Mouse (Mus musculus): ENCODE results near the gene Slc17a5. TPM values are rescaled to one million over a fixed set of nuclear protein-coding genes. Genes with fewer than 3 reads are reported as not detected.

Gene Slc17a5
- 10 to 100 TPM; 21.1 to 21.7 TPM for total RNA-seq (2021)

DNA sequence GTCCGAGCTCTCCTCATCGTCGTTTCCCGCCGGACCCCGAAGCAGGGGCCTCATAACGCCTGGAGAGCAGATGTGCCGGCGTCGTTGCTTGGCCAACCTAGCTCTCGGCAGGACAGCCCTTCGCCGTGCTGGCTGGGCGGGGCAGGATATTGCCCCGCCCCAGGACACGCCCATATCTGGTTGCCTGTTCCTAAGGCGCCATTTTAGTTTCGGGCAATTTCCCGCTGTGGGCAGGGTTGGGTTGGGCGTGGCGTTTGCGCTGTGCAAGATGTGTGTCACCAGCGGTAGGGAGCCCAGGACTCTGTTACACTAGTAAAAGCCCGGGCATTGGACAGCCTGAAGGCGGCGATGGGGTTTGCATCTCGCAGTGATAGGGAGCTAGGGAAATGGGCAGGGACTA is at the start of gene Slc17a5:
TSS of gene Slc17a5 (minus strand) at position 128 of the 400 bp plus-strand sequence.
- peak; percentile 88 to 89 for DNase-seq

DNA sequence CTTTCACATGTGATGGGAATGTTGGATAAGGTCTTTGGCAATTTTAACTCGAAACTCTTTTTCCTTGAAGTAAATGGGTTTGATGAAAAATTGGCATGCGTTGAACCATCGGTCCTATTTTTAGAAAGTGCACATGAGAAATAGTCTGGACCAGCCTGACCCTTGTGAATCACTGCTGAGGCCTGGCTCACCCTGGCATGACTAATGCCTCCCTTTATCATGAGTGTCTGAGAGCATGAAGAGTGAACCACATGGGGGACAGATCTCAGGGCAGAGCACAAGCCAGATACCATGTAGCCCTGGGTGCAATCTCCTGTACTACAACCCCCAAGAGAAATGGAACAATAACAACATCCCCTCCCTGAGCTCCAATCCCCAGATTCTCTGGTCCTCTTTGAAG is 46.1 kb upstream of the Slc17a5 start:
- DNase-seq = no peak

DNA sequence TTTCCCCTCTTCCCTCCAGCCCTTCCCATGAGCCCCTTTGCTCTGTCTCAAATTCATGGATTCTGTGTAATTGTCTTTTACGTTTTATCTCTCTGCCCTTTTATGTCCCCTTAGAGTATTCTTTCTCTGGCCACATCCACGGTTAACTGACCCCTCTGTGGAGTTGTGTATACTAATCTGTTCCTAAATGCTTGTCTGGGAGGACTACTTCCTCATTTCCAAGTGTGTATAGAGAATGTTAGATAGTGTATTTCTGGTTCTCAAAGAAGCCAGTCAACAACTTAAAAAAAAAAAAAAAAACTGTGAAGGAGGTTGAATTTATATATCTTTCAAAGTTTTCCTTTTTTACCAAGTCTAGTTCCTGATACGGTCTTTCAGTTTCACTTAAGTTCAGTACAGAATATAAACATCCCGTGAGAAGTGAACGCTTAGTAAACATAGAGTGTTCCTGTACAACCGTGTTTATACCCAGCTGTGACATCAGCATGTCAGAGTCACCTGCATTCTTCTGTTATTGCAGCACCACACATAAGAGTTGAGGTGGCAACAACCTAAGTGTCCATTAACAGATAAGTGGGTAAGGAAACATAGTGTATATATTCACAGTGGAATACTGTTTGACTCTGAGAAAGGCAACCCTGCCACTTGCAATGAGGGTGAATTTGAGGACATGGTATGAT is 44.1 kb upstream of the Slc17a5 start:
- no peak for DNase-seq

DNA sequence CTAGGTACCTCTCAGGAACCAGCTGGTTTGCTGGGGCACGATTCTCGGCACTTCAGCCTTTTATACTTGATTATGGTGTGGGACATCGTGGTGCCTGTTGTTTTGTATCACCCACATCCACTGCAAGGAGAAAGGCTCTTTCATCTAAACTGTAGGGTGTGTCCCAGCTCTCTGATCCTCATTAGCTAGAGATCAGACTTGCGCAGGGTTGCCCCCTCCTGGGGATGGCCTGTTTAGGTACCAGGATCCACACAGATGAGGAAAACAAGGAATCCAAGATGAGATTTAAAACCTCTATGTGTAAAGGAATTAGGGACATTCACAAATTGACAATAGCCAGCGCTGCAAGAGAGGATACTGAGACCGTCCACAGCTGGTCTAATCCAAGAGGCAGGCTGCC is 42.1 kb upstream of the Slc17a5 start:
- DNase-seq = no peak

DNA sequence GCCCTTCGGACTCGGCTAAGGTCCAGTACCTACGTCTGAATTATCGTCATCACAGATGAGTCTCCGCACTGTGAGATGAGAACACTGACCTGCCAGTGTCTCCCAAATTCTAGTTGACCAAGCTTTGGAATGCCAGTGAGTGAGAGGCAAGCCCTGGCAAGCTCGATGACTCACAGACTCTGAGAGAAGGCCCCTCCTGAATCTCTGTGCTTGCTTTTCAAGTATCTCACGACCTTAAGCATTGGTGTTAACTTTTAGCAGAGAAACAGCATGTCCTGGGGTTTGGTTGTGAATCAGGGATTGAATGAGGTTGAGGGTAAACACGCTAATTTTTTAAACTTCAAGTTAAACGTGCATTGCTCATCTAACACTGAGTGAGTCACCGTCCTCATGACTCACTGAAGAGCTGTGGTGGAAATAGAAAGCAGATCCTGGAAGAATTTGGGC is 35.5 kb upstream of the Slc17a5 start:
- DNase-seq = no peak

DNA sequence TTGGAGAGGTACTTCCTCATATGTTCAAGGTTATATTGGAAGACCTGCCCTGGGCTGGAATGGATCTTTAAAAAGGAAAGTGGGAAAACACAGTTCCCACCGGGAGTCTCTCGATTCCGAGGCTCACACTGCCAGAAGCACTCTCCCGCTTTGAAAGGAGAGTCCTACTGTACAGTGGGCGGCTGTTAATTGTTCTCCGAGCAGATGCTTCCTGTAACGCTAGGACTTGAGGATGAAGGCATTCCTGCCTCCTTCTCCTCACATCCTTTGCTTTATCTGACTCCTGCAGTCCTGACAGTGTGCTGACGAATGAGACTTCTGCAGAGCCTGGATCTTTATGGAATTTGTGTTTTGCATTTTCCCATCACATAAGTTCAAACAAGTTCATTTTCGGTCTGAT is 31.4 kb upstream of the Slc17a5 start:
- no peak for DNase-seq

DNA sequence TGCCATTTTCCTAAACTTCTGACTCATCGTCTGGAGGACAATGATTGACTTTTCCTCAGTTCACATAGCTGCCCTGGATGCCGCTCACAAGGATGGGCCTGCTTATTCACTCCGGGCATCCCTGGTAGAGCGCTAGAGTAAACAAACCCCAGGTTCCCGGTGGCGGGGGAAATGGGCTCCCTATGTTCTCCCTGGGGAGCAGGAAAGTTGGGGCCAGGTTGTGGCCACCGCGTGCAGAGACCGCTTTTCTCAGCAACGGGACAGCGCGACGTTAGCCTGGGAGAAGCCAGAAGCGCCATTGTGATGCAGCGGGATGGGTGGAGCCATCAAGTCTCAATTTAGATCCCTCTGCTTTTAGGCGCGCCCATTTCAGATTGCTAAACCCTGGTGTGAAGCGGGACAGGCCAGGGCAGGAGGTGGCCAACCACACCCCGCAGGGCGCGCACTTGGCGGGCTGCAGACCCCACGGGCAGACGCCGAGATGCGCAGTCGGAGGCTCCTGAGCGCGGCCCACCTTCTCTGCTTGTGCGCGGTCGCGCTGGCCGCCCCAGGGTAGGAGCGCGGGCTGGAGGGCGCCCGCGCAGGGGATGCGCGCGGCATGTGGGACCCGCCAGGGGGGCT is 27.7 kb upstream of the Slc17a5 start, which contains the start of gene Cd109:
TSS of gene Cd109 (plus strand) at position 146 of the 621 bp plus-strand sequence.
- peak; percentile 18 to 22 for DNase-seq

DNA sequence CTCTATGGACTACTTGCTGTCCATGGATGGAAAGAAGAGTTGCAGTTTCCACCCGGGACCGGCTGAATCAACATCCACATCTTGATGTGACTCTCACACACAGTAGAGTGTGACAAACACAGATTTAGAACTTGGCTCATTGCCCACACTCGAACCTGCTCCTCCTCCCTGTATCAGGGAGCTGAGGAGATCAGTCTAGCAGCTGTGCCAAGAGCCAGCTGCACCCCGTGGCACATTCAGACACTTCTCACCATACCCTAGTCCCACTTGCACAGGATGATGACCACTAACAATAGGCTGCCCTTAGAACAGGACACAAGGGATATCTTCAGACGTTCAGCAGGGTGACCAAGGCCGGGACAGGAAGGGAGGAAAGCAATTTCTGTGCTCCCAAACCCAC is 26.4 kb upstream of the Slc17a5 start:
- no peak for DNase-seq

DNA sequence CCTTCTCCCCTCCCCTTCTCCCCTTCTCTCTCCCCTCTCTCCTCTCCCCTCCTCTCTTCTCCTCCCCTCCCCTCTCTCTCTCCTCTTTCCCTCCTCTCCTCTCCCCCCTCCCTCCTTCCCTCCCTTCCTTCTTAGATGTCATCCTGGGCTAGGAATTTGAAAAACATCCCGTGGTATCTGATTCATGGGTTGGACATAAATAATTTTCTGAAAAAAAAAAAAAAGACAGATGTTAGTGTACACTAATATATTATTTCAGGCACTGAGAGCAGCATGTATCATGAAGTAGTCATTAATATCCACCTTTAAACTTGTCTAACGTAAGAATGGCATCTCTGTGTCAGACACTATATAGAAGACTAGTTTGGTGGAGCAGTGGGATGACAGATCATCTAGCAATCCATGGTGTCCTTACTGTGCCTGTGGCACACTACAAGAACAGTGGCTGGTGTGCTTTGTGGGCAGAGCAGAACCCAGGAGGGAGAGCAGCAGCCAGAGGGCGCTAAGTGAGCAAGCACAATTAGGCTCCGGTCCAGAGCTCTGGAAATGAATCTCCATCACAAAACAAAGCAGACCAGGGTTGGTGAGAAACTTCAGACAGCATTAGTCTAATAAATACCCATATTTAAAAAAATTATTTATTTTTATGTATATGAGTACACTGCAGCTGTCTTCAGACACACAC is 13.3 kb upstream of the Slc17a5 start:
- no peak for DNase-seq

DNA sequence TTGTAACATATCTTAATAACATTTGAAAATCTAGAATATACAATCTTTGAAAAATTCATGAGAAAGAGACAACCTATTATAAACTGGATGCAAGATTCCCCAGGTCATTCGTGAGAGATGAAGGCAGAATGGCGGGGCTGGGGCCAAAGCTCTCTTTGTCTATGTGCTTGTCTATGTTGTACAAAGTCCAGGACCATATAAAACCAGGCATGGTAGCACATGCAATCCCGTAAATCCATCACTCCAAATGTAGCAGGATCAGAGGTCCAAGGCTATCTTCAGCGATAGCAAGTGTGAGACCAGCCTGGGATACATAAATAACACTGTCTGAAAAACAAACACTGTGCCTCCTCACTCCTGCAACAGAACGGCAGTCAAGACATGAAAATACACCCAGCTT is 12.1 kb upstream of the Slc17a5 start:
- DNase-seq = no peak

DNA sequence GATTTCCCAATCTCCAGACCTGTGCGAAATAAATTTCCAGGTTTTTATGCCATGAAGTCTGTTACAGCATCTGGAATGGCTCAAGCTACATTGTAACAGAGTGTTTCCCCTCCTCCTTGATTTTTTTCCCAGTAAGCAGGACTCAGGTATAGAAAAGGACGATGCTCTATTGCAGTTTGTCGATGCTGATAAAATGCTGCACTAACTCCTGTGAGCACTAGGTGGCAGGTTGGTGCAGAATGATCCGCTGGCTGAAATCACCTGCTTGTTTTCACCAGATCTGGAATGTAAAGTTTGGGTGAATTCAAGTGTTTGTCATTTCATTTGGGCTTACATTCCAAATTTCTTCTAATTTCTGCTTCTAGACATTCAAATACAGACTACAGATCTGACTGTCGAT is 9.0 kb upstream of the Slc17a5 start:
- peak in 1 of 2 experiments; percentile 31 for DNase-seq

DNA sequence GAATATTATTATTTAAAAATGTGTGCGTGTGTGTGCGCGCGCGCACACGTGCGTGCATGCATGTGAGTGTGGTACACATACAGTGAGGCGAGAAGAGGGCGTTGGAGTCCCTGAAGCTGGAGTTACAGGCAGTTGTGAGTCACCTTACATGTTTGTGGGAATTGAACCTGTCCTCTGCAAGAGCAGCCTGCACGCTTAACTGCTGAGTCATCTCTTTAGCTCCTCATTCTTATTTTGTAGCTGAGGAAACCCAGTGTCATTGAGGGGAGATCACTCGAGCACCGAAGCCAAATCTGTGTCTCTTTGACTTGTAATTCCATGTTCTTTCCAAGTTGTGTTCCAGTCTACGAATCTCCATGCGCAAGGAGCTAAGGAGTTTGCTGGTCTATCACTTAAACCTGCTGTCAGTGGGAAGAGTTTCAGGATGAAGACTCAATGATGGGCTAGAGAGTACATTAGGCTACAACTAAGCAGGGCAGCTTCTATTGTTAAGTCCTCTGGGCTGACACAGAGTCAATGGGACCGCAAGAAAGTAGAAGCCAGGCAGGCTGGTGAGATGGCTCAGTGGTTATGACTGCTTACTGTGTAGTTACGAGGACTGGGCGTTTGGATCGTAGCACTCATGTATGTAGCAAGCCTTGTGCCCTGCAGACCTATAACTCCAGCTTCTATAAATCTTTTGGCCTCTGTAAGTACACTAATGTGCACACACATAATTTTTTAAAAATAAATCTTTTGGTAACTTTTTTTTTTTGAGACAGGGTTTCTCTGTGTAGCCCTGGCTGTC is 8.1 kb upstream of the Slc17a5 start:
- DNase-seq = no peak

DNA sequence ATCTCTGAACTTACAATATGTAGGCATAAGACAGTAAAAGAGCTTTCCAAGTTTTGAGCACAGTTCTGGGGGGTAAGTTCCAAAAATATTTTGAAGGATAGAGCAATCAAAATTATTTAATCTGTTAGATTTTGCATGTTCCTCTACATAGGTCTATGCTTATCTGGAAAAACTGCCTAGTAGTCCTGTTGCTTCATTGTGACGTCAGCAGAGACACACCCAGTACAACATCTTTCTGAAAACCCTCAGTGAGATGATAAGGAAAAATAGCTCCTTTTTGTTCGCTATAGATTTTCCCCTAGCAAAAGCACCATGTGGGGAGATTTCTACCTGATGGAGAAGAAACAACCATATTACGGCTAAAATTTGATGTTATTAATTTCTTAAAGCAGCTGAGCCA is 7.4 kb upstream of the Slc17a5 start:
- DNase-seq = no peak

DNA sequence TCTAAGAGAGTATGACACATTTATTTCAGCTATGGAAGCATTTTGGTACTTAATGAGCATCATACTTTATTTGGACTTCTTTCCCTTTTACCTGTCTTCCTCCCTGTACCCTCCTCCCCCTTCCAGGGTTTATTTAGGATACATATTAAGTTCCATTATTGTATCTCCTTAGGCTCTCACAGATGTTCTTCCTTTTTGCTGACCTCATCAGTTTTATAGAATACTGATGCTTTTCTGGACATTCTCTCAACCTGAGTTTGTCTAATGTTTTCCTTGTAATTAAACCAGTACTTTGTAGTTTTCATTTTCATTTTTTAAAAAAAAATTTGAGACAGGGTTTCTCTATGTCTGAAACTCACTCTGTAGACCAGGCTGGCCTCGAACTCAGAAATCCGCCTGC is 2.6 kb upstream of the Slc17a5 start:
- no peak for DNase-seq

DNA sequence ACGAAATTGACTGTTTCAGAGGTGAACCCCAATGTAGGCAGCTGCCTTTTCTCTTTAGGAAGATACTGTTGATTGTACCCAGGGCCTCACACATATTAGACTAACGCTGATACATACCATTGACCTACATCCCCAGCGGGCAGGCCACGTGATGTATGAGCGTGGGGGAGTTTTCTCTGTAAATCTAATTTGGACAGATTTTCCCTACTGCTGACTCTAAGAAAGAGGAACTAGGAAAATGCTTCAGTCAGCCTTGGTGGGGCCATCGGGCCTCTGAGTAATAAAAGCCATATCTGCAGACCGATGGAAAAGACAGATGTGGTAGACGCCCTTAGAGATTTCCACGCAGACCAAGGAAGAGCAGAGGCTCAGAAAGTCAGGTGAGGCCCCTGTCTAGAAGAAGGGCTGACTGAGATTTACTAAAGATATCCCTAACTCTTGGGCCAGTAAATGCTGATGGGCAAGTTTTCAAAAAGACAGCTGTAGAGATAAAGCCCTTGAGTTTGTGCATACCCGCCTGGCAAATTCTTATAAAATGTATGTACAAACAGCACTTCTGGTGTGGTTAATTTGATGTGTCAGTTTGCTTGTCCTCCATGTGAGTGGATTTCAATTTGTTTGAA is 681 bp upstream of the Slc17a5 start:
- no peak for DNase-seq

DNA sequence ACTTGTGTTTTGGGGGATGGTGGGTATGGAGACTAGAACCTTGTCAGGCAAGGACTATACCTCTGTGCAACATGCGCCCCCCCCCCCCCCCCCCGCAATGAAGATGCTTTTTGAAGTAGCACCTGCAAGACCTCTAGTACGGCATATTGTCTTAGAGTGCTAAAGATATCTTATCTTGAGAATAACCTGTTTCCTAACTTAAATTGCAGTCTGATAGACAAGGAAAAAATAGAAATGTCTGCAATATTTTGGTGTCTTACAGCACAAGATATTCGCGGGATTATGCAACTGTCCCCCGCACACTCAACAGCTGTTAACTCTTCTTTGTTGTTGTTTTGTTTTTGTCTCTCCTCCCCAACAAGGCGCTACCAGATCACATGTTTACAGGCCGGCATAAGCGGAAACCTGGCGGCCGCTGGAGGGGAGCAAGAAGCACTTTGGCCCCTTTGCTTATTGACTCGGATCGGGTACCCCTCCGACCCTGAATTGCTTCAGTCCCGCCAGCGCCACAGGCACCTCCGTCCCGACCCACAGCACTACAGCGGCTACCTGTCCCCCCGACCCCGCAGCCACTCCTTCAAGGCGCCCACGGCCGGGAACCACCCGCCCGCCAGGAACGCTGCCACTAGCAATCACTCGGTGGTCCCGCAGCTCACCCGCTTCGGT is 490 bp downstream of the Slc17a5 start:
- DNase-seq = no peak

DNA sequence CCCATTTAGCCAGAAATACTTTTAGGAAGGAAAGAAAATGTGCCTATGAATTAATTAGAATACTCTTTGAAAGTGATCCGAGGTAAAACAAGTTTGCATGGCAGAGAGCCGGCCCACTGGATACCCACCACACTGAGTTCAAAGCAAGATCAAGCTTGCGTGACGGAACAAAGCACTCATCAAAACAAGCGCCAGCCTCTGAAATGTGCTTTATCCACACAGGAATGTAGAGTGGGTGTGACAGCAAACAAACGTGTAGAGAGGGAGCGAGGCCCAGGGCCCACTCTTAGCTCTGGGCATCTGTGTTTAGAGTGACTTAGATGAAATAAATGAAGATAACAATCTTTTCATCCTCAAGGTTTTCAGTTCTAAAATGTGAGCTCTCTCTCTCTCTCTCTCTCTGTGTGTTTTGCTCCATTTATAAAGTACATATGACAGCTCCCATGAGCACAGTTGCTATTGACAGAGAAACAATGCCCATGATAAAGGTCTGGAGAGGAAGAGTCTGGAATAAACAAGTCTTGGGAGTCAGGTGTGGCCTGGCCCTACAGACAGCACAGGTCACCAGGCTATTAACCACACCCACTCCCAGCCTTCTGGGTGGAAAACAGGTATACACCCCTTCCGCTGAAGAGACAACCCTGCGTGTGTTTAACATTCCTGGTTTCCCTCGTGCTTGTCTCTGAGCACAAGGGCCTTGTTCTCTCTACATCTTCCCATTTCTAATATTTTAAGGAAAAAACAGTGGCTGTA is 8.0 kb downstream of the Slc17a5 start:
- DNase-seq = no peak

DNA sequence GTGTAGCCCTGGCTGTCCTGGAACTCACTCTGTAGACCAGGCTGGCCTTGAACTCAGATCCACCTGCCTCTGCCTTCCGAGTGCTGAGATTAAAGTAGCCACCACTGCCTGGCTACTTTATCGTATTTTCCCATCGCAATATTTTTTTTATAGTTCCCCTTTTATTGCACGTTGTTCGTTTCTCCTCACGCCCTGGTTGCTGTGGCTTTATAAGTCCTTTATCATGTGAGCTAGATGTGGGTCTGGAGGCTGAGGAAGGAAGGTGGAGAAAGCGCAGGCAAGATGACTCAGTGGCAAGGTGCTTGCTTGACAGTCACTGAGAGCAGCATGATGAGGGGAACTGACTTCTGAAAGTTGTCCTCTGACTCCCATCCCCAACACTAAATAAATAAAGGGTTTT is 9.0 kb downstream of the Slc17a5 start:
- DNase-seq = no peak

DNA sequence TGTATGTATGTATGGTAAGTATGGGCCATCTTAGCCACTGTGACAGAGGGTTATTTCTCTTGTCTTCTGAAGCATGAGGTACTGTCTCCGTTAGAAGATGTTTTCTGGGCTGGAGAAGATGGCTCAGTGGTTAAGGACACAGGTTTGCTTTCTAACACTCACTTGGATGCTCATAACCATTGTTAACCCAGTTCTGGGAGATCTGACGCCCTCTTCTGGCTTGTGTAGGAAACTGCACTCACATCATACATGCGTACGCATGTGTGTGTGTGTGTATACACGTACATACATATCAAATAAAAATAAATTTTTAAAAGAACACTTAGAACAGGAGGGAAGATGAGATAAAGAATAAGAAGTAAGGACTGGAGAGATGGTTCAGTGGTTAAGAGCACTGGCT is 11.4 kb downstream of the Slc17a5 start:
- no peak for DNase-seq

DNA sequence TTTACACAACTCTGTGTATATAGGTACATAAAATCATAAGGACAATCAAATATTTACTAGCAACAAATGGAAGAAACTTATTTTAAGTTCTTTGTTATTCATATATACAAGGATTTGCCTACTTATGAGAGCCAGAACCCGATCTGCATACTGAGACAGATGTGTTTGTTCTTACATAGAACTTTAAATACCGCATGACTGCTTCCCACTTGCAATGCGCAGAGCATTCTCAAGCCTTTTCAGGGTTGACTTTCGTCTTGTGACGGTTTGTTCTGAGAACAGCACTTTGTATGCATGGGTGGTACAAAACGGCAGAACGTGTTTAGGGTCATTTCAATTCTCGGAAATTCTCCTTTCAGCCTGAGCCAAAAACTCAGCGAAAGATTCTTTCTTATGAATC is 17.9 kb downstream of the Slc17a5 start:
- no peak for DNase-seq

DNA sequence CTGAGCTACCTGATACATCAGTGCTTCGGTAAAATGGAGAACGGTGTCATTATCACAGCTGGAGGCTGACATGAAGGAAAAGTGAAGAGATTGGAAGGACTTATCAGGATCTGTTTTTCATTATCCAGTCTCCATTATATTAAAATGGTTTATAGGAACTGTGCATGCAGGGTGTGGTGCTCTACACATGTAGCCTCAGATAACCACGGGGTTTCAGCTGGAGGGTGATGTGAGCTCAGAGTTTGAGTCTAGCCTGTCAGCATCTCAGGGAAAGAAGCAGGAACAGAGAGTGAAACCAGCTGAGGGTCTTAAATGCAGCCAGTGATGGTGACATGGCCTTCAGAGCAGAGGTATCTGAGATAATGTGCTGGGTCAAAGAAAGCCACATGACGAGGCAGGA is 28.4 kb downstream of the Slc17a5 start:
- no peak for DNase-seq
